Mouse (Mus musculus): Measurements from ENCODE around the gene Slc29a2.

DNA sequence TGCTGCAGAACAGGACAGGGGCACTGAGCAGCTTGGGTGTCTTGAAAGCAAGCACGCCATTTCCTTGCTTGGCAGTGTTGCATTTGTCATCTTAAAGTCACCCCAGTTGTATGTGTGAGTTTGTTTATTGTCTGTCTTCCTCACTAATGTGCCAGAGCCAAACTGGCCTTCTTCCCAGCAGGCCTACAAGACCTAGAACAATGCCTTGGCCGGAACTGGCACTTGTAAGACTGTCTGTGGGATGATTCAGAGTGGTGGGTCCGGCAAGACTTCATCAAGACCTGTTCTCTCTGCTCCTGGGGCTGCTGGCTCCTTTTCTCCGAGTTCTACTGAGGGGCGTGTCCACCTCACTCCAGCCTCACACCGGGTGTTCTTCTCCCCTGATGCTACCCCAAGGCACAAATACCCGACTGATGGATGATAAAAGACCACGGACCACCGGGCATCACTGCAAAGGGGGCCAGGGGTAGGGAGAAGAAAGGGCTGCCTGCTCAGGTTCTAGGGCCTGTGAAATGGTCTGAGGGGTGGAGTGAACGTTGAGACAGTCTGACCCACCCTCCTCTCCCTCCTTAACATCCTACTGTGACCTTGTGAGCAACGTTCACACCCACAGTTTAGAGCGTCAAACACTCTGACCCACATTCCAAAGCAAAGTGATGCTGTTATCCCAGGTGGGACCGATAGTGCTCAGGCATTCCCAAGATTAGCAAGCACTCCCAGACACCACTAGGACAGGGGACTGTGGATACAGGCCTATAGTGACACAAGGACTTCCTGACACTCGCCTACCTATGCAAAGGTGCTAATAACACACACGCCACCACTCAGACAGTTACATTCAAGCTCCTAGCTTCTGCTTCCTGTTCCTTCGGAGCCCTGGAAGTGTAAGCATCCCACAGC, 34.5 kb downstream of the Slc29a2 start:
- TF ChIP-seq CTCF (IDR thresholded peaks at IDR 0.05; ENCODE audit: low read depth) (no peak), EP300 (IDR thresholded peaks at IDR 0.05; ENCODE audit: low read depth) (no peak)

Data from liver, embryonic 14.5 days (tissue).